Mouse (Mus musculus) G1E (cell line): ENCODE results near the gene H1f0.

Source experiments
- CTCF ChIP-seq: IDR thresholded peaks from 2 replicates; pipeline ENCODE4 v1.5.1; 2012; ENCODE audit warnings: low read depth, low read length, inconsistent platforms, mixed read lengths
- GATA1 ChIP-seq: IDR thresholded peaks from 2 replicates; pipeline ENCODE4 v1.6.1; 2012; ENCODE audit warnings: borderline replicate concordance, low read length, inconsistent platforms, mixed read lengths
- GATA2 ChIP-seq: IDR thresholded peaks from 2 replicates; pipeline ENCODE4 v1.6.1; 2012; ENCODE audit warnings: low read depth, low read length, inconsistent platforms, borderline replicate concordance
- POLR2AphosphoS5 ChIP-seq: IDR thresholded peaks from 2 replicates; pipeline ENCODE4 v1.6.1; 2012; ENCODE audit warnings: low read depth, low read length, inconsistent platforms; ENCODE audit not compliant: insufficient replicate concordance
- TAL1 ChIP-seq: conservative IDR thresholded peaks from 2 replicates; pipeline ENCODE4 v1.6.1; 2012; ENCODE audit warnings: low read depth, low read length, inconsistent platforms, mixed read lengths

DNA sequence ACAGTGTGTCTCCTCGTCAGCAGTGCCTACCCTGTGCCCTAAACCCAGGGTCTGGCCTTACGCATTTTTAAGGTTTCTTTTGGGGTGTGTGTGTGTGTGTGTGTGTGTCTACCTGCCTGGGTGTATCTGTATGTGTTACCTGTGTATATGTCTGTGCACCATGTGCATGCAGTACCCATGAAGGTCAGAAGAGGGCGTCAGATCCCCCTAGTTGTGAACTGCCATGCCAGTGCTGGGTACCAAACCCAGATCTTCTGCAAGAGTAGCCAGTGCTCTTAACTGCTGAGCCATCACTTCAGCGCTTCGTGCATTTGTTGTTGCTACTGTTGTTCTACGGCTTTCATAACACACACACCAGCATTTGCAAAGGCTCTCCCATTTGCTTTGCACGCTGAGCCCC lies 36.0 kb upstream of the H1f0 start:
- TF ChIP-seq CTCF (no peak), GATA1 (no peak), TAL1 (no peak), GATA2 (no peak), POLR2AphosphoS5 (no peak)
